Mouse (Mus musculus): ENCODE results near the gene Ric1.
"Not testable (repeated sequence)": the region's sequence is repeated elsewhere in the genome, so short reads cannot be mapped to it uniquely, and the experiment has no call there.

The Ric1 gene

DNA sequence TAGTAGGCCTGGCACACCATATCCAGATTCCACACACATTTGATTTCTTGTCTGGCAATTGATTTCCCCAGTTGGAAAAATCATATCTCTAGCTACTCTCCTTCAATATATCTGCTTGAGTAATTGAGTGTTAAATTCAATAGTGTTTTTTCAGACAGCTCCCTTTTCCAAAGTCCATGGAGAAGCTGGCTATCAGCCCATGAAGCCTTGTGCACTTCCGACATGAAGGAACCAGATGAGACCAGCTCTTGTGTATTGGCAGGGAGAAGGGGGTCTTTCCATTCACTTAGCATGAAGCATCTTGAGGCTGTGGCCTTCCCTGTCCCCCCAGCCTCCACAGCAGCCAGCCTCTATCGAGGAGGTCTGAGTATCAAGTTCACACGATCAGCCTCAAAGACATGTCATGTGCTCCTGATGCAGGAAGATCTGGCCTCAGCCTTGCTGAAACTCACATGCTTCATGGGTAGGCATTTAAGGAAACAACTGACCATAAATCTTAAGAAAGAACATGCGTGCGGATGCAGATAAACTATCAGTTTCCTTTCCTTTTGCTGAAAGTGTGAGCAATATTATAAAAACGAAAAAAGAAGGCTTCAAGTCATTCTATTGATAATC lies 23.1 kb upstream of the Ric1 start:
- no peak for DNase-seq

DNA sequence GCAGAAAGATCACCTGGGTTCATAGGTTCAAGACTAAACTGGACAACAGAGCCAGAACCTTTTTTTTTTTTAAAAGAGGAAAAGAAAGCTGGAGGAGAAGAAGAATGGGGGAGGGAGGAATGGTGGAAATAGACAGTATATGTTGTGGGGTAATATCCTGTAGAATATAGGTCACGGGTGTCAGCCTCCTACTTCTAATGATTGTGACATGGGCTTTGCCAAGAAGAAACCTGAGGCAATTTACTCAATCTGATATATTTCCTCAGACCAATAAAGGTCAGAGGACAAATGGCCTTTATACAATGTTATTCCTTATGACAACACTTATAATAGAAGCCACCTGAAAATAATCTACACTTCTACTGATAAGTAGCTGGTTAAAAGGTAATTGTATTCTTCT lies 21.7 kb upstream of the Ric1 start:
- no peak for DNase-seq

DNA sequence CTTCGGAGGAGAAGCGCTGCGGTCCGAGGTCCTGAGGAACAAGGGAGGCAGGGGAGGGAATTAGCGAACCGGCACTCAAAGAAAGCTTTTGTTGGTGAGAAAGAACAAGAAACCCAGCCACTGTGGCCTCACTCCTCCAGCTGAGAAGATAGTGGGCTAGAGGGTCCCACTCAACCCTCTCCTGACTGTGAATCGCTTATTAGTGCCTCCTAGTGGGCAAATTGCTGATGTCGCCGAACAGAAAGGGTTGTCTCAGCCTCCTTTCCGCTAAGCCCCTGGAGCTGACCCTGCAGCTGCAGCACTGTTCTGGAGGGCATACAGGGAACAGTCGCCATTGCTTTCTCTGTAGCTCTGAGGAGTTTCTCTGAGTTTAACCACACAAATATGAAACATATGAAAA lies 21.0 kb upstream of the Ric1 start:
- DNase-seq = no peak

DNA sequence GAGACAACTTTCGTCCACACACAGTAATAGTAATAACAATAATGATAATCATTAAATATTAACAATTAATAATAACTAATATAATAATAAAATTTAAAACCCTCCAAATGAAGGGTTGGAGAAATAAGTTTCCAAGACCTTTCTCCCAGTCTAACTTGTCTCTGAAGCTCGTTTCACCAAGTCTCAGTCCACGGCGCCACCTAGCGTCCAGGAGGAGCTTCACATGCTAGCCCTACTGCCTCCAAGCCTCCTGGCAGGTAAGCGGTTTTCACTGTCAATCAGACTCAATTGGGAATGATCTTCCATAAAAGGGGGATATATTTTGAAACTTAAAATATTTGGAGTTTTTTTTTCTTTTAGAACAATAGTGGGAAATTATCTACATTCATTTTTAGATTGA lies 20.6 kb upstream of the Ric1 start:
- DNase-seq = peak; percentile 73

DNA sequence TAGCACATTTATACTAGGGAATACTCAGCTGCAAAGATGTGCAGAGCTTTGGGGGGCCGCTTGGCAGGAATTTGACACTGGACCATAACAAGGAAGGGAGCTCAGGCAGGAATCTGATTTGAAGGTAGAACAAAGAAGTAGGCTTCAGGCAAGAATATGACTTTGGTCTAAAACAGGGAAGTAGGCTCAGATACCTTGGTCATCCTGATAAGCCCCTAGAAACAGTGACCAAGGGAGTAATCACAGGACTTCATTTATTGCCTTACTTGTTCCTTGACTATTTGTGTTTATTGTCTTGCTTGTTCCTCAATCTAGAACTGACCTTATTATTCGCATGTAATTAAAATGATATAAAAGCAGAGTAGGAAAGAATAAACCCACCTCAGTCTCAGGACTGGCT lies 18.0 kb upstream of the Ric1 start:
- DNase-seq = no peak

DNA sequence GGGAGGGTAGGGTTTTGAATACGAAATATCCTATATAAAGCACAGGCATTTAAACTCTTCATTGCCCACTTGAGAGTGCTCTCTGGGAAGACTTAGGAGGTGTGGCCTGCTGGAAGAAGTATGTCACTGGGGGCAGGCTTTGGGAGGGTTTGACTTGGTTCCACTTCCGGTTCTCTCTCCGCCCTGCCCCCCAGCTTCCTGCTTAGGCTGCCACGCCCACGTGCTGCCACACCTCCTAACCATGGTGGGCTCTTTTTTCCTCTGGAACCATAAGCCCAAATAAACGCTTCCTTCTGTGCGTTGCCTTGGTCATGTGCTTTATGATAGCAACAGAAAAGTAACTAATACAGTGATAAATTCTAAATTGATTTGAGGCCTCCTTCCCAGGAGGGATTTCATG lies 16.5 kb upstream of the Ric1 start:
- DNase-seq = no peak

DNA sequence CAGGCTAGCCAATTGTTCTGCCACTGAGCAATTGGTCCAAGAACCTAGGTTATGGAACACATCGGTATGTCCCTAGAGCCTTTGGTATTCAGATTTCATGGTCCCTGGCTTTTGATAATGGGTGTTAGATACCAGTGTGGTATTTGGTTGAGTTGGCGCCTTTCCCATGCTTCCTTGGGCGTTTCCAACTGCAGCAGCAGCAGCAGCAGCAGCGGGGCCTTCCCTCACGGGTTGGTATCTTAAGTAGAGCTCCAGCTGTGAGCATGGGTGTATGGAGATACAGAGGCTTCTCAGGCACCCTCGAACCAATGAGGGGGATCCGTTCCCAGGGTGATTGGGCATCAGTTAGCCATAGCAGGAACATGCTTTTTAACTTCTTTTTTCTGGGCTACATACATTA lies 13.9 kb upstream of the Ric1 start:
- DNase-seq = no peak

DNA sequence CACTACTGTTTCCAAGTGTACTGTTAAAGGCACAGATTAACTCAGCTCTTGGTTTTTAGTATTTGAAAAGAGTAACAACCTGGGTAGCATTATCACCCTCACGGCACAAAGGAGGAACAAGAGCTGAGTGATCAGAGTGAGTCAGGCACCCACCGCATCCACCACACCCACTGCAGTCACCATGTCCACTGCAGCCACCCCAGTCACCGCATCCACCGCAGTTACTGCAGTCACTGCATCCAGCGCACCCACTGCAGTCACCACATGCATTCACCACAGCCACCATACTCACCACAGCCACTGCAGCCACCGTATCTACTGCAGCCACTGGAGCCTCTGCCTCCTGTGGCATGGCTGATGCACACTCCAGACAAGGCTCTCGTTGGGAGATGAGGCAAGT lies 12.2 kb upstream of the Ric1 start:
- no peak for DNase-seq

DNA sequence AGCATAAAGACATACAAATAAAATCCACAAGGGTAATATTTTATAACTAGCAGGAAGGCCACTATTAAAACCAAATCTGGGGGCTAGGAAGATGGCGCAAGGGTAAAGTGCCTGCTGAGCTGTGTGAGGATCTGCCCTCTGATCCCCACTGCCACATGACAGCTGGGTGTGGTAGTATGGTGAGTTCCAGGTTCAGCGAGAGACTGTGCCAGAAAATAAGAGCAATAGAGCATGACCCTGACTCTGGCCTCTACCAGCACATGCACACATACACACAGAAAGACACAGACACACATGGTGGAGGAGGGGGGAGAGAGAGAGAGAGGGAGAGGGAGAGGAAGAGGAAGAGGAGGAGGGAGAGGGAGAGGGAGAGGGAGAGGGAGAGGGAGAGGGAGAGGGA lies 10.3 kb upstream of the Ric1 start:
- no peak for DNase-seq

DNA sequence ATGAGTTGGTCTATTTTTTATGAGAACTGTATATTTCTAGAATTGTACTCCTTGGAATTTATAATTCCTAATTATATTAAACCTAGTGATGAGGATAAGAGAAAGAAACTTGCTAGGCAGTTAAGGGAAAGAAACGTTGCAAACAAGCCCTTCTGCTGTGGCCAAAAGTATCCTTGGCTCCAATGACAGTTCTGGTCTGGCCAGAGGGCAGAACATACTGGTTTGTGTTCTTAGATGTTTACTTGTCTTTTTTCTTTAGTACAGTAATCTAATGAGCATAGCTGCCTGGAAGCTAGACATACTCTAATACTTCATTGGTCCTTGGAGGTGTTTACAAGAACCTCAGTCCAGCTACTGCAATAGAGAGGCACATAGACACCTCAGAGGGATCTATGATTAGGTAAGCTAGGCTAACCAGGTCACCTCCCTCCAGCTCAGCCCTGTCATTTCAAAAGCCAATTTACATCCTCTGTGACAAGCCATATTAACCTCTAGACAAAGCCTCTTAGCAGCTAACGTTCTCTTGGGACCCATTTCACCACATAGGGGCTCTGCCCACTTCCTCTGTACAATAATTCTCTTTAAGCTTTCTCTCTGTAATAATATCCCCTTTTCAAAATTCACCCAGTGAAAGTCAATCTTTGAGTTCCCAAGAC lies 8.8 kb upstream of the Ric1 start:
- no peak for DNase-seq

DNA sequence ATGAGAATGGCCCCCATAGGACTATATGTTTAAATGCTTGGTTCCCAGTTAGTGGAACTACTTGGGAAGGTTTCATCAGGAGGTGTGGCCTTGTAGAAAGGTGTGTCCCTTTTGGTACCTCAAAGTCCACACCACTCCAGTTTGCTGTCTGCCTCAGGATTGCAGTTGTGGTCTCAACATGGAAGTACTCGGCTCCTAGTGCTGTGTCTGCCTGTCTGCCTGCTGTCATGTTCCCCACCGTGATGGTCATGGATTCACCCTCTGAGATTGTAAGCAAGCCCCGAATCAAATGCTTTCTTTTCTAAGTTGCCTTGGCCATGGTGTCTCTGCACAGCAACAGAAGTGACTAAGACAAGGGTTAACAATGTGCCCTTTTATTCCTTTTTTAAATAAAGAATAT lies 8.0 kb upstream of the Ric1 start:
- DNase-seq = no peak

DNA sequence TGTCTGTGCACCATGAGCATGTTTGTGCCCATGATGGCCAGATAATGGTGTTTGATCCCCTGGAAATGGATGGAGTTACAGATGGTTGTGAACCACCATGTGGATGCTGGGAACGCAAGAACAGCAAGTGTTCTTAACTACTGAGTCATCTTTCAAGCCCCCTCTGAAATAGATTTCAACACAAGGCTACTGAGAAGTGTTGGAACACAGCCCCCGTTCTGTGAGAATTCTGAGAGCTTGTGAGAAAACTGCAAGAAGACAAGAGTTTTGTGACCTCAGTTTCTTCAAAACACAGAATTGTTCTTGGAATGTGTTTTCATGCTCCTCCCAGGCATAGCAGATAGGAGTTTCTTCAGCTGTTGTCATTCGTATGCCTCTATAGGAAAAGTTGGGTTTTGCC lies 6.7 kb upstream of the Ric1 start:
- no peak for DNase-seq

DNA sequence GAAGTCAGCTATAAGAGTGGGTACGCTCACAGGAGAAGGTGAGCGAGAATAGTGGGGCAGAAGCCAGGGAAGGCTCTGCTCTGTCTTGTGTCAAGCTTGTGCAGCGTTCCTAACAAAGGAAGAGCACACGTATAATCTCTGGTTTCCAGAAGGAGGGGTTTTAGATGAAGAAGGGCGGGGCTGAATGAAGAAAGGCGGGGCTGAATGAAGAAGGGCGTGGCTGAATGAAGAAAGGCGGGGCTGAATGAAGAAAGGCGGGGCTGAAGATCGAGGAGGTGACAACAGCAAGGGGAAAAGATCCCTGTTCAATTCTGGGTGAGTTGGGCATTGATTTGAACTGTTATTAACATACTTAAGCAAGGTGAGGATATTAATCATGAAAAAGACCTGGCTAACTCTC lies 6.1 kb upstream of the Ric1 start:
- no peak for DNase-seq

DNA sequence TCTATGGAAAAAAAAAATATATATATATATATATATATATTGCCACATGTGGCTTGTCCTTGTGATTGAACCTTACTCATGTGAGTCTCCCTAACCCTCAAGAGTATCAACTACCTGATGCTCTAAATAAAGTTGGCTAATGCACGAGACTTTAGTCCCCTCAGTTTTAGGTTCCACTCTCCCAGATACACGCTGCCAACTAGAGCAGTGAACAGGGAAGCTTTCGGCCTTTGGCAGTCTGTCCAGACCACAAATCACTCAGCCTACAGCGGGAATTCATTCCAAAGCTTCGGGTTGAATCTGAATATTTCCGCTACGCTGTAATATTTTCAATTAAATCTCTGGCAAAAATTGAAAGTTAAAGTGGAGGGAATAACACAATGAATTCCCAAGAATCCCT lies 3.7 kb upstream of the Ric1 start:
- no peak for DNase-seq

DNA sequence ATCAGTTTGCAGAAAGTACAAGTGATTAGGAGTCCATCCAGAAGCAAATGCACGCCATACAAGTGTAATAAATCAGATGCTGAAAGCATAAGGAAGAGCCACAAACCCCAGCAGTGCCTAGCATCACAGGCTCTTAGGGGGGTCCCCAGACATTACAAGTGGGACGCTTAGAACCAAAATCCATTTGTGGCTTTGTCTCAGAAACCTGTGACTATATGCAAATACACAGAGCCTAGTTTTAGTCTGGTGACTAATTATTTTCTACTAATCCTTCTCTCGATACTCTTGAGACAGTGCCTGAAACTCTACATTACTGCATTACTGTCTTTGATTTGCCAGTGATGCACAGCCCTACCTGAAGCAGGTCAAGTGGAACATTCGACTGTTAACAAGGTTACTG lies 3.2 kb upstream of the Ric1 start:
- DNase-seq = no peak

DNA sequence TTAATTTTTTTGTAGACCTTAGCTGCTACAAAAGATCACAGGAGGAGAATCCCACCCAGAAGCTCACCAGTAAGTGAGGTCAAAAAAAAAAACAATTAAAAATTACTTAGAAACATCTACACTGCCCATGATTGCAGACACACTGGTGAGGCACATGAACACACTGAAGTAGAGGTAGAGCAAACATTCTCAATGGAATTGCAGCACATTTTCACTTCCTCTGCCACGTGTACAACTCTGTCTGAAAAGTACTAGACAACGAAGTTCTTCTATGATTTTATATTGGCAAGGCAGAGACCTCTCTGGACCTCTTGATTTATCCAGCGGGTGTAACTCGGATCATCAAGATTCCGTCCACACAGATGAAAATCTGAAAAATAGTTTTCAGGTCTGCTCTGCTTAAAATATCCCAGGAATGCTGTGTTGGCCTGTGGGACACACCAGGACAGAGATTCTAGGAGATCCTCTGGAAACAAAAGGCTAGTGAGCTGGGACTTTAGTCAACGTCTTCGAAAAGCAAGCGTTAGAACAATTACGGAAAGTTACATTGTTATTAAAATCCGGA lies 1.0 kb upstream of the Ric1 start:
- DNase-seq = no peak

DNA sequence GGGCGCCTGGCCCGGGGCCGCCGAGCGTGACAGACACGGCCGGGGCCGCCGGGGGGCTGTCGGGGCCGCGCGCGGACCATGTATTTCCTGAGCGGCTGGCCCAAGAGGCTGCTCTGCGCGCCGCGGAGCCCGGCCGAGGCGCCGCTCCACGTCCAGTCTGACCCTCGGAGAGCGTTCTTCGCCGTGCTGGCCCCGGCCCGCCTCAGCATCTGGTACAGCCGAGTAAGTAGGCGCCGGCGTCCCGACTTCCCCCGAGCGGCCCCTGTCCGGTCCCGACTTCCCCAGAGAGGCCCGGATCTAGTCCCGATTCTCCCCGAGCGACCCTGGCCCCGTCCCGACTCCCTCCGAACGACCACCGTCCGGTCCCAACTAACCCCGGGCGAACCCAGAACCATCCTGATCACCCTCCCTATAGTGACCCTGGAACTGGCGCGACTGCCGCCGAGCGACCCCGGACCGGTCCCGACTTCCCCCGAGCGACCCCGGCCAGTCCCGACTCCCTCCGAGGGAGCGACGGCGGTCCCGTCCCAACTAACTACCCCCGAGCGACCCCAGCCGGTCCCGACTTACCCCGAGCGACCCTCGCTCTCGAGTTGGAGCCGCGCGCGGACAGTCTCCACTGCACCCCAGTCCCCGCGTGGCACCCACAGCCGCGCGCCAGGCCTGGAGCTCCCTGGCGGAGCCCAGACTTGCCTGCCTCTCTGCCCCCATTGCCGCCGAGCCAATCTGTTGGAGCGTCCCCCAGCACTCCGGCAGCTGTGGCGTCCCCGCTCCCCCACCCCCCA lies 555 bp downstream of the Ric1 start:
- DNase-seq = peak; percentile 29

DNA sequence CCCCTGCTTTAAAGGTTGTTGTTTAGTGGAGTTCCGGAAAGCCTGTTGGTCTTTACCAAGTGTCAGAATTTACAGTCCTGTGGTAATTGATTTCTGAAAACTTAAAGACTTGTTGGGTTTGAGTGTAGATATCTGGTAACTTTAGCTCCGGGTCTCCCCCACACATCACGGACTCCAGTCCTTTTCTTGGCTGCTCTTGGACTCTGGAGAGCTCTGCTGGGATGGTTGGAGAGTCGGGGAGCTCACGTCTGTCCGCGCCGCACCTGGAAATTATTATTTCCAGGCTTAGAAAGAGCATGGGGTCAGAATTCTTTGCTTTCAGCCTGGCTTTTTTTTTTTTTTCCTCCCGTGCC lies 1.1 kb downstream of the Ric1 start:
- DNase-seq = no peak

DNA sequence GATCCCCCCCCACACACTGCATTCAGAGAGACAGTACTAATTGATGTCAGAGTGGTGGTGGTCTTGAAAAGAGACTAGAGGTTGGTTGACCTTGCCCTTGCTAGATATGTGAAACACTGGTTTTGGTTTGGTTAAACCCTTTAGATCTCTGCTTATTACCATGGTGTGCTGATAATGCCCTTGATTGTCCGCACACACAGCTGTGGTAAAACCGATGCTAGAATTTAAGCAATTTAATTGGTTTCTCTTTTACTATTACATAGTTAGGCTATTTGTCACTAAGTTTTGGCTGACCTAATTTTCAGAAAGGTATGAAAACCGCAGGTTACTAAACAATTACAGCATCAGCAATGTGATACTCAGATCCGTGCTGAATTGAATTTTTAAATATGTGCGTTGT lies 1.6 kb downstream of the Ric1 start:
- DNase-seq = no peak

DNA sequence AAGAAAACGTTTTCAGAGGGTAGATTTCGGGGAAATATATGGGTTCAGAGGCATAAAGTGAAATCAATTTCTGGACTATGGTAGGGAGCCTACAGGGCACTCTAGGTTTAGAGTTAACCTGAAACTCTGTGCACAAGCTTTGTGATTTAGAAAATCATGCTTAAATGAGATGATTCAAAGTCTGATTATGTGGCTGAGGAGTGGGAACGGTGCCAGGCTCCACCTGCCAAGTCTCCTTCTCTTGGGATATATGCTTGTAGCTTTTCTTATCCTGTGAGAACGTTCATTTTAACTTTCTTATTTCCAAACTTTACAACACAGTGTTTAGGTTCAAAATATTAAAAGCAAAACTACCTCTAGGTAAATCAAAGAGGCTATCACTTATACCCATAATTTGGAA lies 2.5 kb downstream of the Ric1 start:
- DNase-seq = no peak

DNA sequence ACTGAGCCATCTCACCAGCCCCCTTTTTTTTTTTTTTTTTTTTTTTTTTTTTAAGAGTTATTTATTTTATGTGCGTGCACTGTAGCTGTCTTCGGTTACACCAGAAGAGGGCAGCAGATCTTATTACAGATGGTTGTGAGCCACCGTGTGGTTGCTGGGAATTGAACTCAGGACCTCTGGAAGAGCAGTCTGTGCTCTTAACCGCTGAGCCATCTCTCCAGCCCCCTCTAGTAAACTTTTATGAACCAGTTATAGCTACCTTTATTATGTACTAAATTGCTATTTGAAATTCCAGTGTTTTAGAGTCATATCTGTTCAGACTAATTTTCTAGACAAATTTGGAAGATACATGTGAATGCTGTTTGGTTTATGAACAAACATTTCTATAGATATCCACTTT lies 3.5 kb downstream of the Ric1 start:
- DNase-seq = not testable (repeated sequence)

DNA sequence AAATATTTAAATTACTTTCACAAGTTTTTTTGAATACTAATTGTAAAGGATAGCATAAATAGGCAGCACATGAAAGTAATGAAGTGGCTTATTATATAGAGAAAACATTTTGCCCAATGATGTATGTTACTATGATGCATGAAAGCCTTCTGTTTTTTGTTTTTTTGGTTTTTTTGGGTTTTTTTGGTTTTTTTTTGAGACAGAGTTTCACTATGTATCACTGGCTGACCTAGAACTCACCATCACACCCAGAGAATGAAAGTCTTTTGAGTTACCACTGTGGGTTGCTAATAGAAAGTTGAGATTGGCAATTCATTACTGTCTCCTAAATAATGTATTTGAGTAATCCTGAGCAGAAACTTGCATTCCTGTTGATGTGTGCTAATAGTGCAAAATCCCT lies 4.8 kb downstream of the Ric1 start:
- DNase-seq = no peak

DNA sequence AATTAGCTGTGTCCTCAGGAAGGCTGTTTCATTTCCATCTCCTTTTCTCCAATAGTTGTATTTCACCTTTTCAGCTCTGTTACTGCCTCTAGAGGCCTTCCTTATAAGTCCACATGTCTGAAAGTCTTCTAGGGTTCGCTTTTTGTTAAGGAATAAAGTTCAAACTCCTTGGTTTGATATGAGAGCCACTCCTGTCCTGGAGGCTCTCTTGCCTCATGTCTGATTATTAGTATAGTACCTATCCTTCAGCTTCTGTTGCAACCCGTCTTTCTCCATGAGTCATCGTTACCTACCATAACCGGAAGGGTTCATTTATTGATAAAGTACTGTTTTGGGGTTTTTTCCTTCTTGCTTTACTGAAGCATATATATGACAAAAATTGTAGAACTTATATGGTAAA lies 5.2 kb downstream of the Ric1 start:
- DNase-seq = no peak

DNA sequence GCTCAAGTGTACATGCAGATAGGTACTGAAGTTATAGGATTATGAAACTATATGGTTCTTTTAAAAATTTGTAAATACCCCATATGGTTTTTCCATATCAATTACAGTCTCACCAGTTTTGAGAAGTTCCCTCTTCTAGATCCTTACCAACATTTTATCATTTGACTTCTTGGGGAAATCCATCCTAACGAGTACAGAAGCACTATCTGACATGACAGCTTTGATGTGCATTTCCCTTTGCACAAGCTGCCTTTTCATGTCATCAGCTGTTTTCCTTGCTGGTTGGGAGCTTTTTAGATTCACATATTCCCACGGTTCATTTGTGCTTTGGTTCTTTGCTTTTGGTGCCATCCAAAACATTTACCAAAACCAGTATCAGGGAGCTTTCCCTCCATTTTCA lies 6.5 kb downstream of the Ric1 start:
- DNase-seq = no peak
